Mouse (Mus musculus): Measurements from ENCODE around the gene Olfr1375. TPM values are rescaled to one million over a fixed set of nuclear protein-coding genes. Genes with fewer than 3 reads are reported as not detected.
A peak's percentile ranks its signal among the peaks of the same experiment; 100 is the strongest.

The Olfr1375 gene
- total and polyA plus RNA-seq, 3 experiments: not detected

DNA sequence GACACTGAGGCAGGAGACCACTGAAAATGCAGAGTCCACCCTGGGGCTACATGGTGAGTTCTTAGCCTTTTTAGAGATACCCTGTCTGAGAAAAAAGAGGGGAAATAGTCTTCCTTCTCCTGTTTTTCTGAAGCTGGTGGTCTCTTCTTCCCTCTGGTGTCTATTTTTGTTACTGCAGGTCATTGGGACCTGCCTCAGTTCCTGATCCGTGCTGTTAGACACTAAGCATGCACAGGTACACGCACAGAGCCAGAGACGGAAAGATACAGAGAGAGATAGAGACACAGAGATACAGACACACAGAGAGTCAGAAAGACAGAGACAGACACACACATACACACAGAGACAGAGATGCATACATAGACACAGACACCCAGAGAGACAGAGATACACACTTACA lies 5.3 kb downstream of the Olfr1375 start:
- TF ChIP-seq POLR2A (IDR thresholded peaks at IDR 0.05; ENCODE audit: insufficient read depth, low read depth, low read length) (no peak), CTCF (IDR thresholded peaks at IDR 0.05) (peak; percentile 31)
- intact Hi-C loops (cut with DNase I): no loop called here
- DNase-seq: no peak
- no peak overlapping the region for H3K27ac ChIP-seq
- no peaks in the 10 kb centered on the region for H3K79me2 ChIP-seq (replicated peaks; ENCODE audit: control insufficient read depth, insufficient read depth, low read length)
- H3K27me3 ChIP-seq (ENCODE audit: control insufficient read depth, insufficient read depth, low read length): no peaks in the 10 kb centered on the region
- H3K4me1 ChIP-seq (ENCODE audit: control insufficient read depth, insufficient read depth, low read length): no peaks in the 10 kb centered on the region
- no peak overlapping the region for H3K4me3 ChIP-seq
- no peaks in the 10 kb centered on the region for H3K36me3 ChIP-seq (ENCODE audit: control insufficient read depth, insufficient read depth, low read length)
- WGBS: 22% methylated on average over 3 of the region's 3 CpGs
- no peak overlapping the region for H3K9ac ChIP-seq (ENCODE audit: low read depth, low read length)

DNA sequence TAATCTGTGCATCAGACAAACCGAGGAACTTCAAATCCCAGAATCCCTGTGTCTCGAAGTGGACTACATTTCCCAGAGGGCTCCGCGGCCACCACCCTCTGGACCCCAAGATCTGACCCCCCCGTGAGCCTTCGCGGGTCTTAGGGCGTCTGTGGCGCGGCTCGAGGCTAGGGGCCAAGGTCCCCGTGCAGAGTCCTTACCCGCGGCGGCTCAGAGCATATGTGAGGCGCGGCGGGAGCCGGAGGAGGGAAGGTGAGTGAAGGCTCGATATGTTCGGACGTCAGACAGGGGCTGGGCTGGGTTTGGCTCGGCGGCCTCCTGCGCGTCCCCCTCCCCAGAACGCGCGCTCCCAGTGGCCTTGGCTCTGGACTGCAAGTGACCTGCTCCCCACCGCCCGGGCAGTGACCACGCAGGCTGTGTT lies 11.3 kb downstream of the Olfr1375 start, which contains the start of gene Zfp354a:
Zfp354a (plus strand) TSS at position 107 of the 421 bp plus-strand sequence.
- peak; percentile 74 to 75 for DNase-seq
- under 1% methylated on average over 32 of the region's 32 CpGs for WGBS
- intact Hi-C loops (cut with DNase I): loop anchor here (2.0 to 5.0 kb wide), 2 partner anchors 127 to 232 kb away; partner anchors contain the start of genes Zfp354b and Zfp354c
- Histone ChIP-seq H3K27me3 (ENCODE audit: control insufficient read depth, insufficient read depth, low read length) (no peaks in the 10 kb centered on the region), H3K36me3 (ENCODE audit: control insufficient read depth, insufficient read depth, low read length) (no peaks in the 10 kb centered on the region), H3K4me3 (peak within 1 kb of the TSS; percentile 70), H3K27ac (peak within 1 kb of the TSS; percentile 58), H3K4me1 (ENCODE audit: control insufficient read depth, insufficient read depth, low read length) (peaks cover 1% of the 10 kb centered on the region; the same call in 1 of the 2 replicates), H3K9ac (ENCODE audit: low read depth, low read length) (peak within 1 kb of the TSS; percentile 93), H3K79me2 (replicated peaks; ENCODE audit: control insufficient read depth, insufficient read depth, low read length) (no peaks in the 10 kb centered on the region)
- TF ChIP-seq CTCF (IDR thresholded peaks at IDR 0.05) (0 out of 2 replicates have a peak, but pooled peaks have one; percentile 15), POLR2A (IDR thresholded peaks at IDR 0.05; ENCODE audit: insufficient read depth, low read depth, low read length) (no peak), EP300 (IDR thresholded peaks at IDR 0.05; ENCODE audit: insufficient read depth, low read depth, low read length) (no peak)

DNA sequence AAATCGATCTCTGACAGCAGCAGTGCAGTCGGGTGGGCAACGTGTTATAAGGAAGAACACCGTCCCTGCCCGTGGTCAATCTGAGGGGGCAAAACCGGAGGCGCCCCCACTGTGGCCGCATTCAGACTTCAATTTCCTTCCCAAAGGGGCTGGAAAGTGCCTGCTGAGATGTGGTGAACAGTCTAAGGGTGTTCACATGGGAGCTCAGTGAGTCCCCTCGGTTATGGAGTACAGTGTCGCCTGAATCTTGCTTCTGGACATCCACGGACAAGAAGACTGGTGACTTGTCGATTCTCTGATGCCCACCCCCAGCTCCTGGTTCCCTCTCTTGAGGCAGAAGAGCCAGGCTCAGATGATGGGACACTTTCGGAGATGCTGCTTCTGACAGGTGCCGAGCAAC lies 11.7 kb downstream of the Olfr1375 start:
- Histone ChIP-seq H3K36me3 (ENCODE audit: control insufficient read depth, insufficient read depth, low read length) (no peaks in the 10 kb centered on the region), H3K9ac (ENCODE audit: low read depth, low read length) (peak overlapping the region; percentile 93), H3K79me2 (replicated peaks; ENCODE audit: control insufficient read depth, insufficient read depth, low read length) (no peaks in the 10 kb centered on the region), H3K27me3 (ENCODE audit: control insufficient read depth, insufficient read depth, low read length) (no peaks in the 10 kb centered on the region), H3K4me1 (ENCODE audit: control insufficient read depth, insufficient read depth, low read length) (peaks cover 1% of the 10 kb centered on the region; the same call in 1 of the 2 replicates), H3K27ac (peak overlapping the region; percentile 58), H3K4me3 (peak overlapping the region; percentile 70)
- TF ChIP-seq POLR2A (IDR thresholded peaks at IDR 0.05; ENCODE audit: insufficient read depth, low read depth, low read length) (no peak), EP300 (IDR thresholded peaks at IDR 0.05; ENCODE audit: insufficient read depth, low read depth, low read length) (no peak), CTCF (IDR thresholded peaks at IDR 0.05) (no peak)
- DNase-seq: no peak
- 14% methylated on average over 14 of the region's 14 CpGs for WGBS
- intact Hi-C loops (cut with DNase I): loop anchor here (2.0 to 5.0 kb wide), 2 partner anchors 127 to 233 kb away; partner anchors contain the start of genes Zfp354b and Zfp354c

DNA sequence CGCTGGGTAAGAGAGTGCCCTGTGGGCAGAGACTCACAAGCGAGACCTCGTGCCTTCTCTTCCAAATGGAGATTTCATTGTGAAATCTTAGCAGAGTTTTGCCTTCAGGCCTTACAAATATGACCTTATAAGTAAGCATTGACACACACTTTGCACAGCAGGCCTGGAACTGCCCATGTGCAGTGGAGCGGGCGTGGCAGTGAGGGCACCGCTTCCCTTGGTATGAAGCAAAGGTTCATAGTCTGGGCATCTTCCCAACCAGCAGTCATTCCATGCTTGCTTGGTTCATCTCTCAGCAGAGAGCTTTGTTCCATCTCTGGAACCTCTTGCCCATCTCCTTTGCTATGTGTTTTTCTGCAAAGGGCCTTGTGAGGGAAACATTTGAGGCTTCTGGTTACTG lies 13.1 kb downstream of the Olfr1375 start:
- H3K36me3 ChIP-seq (ENCODE audit: control insufficient read depth, insufficient read depth, low read length): no peaks in the 10 kb centered on the region
- H3K4me3 ChIP-seq: no peak overlapping the region
- no peak for DNase-seq
- intact Hi-C loops (cut with DNase I): no loop called here
- H3K27ac ChIP-seq: no peak overlapping the region
- WGBS: 94% methylated on average over 6 of the region's 6 CpGs
- peaks cover 1% of the 10 kb centered on the region; the same call in 1 of the 2 replicates for H3K4me1 ChIP-seq (ENCODE audit: control insufficient read depth, insufficient read depth, low read length)
- no peaks in the 10 kb centered on the region for H3K27me3 ChIP-seq (ENCODE audit: control insufficient read depth, insufficient read depth, low read length)
- TF ChIP-seq CTCF (IDR thresholded peaks at IDR 0.05): no peak
- no peak for TF ChIP-seq POLR2A (IDR thresholded peaks at IDR 0.05; ENCODE audit: insufficient read depth, low read depth, low read length)
- TF ChIP-seq EP300 (IDR thresholded peaks at IDR 0.05; ENCODE audit: insufficient read depth, low read depth, low read length): no peak
- H3K79me2 ChIP-seq (replicated peaks; ENCODE audit: control insufficient read depth, insufficient read depth, low read length): no peaks in the 10 kb centered on the region
- H3K9ac ChIP-seq (ENCODE audit: low read depth, low read length): no peak overlapping the region

DNA sequence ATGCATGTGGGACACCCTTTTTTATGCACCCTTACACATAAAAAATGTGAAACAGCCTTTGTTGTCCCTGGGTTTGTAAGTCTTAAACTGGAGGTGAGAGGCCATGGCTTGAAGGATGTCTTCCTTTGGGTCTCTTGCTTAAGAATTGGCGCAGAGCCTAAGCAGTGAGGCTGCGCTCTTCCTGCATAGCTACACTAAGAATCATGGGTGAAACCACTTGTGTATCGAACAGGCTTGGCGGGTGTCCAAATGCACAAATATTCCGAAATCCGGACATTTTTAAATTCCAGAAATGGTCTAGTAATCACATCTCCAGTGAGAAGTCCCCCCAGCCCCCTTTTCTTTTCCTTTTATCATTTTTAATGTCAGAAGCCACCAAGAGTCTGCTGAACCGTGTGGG lies 15.4 kb downstream of the Olfr1375 start:
- Histone ChIP-seq H3K27ac (no peak overlapping the region), H3K36me3 (ENCODE audit: control insufficient read depth, insufficient read depth, low read length) (no peaks in the 10 kb centered on the region; the same call in 1 of the 2 replicates), H3K4me3 (no peak overlapping the region), H3K4me1 (ENCODE audit: control insufficient read depth, insufficient read depth, low read length) (peaks cover 1% of the 10 kb centered on the region; the same call in 1 of the 2 replicates), H3K9ac (ENCODE audit: low read depth, low read length) (no peak overlapping the region), H3K79me2 (replicated peaks; ENCODE audit: control insufficient read depth, insufficient read depth, low read length) (no peaks in the 10 kb centered on the region), H3K27me3 (ENCODE audit: control insufficient read depth, insufficient read depth, low read length) (no peaks in the 10 kb centered on the region)
- 70% methylated on average over 7 of the region's 7 CpGs for WGBS
- intact Hi-C loops (cut with DNase I): no loop called here
- no peak for DNase-seq
- no peak for TF ChIP-seq POLR2A (IDR thresholded peaks at IDR 0.05; ENCODE audit: insufficient read depth, low read depth, low read length)
- TF ChIP-seq EP300 (IDR thresholded peaks at IDR 0.05; ENCODE audit: insufficient read depth, low read depth, low read length): no peak
- no peak for TF ChIP-seq CTCF (IDR thresholded peaks at IDR 0.05)

DNA sequence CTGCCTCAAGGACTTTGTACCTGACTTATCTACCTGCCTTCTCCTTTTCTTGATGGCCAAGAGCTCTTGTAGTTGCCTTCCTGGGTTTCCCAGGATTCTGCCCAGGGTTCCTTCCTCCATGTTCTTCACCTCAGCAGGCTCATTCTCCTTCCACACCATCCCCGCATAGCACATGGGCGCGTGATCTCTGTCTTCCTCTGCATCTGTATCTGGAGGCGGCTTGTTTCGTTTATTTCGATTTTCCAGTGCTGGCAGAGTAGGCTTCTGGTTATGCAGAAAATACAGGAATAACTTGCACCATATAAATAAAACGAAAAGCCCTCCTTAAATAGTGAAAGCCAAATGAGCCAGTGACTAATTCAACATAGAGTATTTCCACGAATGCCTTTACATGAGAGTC lies 15.9 kb downstream of the Olfr1375 start:
- intact Hi-C loops (cut with DNase I): no loop called here
- Histone ChIP-seq H3K27ac (no peak overlapping the region), H3K36me3 (ENCODE audit: control insufficient read depth, insufficient read depth, low read length) (no peaks in the 10 kb centered on the region; the same call in 1 of the 2 replicates), H3K9ac (ENCODE audit: low read depth, low read length) (no peak overlapping the region), H3K4me3 (no peak overlapping the region), H3K79me2 (replicated peaks; ENCODE audit: control insufficient read depth, insufficient read depth, low read length) (no peaks in the 10 kb centered on the region), H3K4me1 (ENCODE audit: control insufficient read depth, insufficient read depth, low read length) (no peaks in the 10 kb centered on the region; the same call in 1 of the 2 replicates), H3K27me3 (ENCODE audit: control insufficient read depth, insufficient read depth, low read length) (no peaks in the 10 kb centered on the region)
- DNase-seq: no peak
- 92% methylated on average over 8 of the region's 8 CpGs for WGBS
- TF ChIP-seq POLR2A (IDR thresholded peaks at IDR 0.05; ENCODE audit: insufficient read depth, low read depth, low read length) (no peak), EP300 (IDR thresholded peaks at IDR 0.05; ENCODE audit: insufficient read depth, low read depth, low read length) (no peak), CTCF (IDR thresholded peaks at IDR 0.05) (no peak)

Measured in heart, adult 2 months (tissue).